Mouse (Mus musculus) embryonic facial prominence, embryonic 14.5 days (tissue): ENCODE measurements around the gene Espn. TPM values are rescaled to one million over a fixed set of nuclear protein-coding genes. Genes with fewer than 3 reads are reported as not detected.
A peak's percentile ranks its signal among the peaks of the same experiment; 100 is the strongest.

Experiments used
- ATAC-seq: fragments of 200-750 bp; cut with Nextera tagmentation; 2 replicates; pipeline ENCODE4 v1.8.0; 2017; ENCODE audit warnings: low read depth, moderate number of reproducible peaks, moderate TSS enrichment
- DNase-seq: peaks from one replicate; pipeline ENCODE4 v3.0.0-alpha.2; 2015; ENCODE audit warnings: low spot score
- H3K27ac ChIP-seq: fragments of 300-500 bp; sonication (generic); replicated peaks from 2 replicates; pipeline ENCODE4 v1.5.1; 2014; ENCODE audit warnings: low read depth, mild to moderate bottlenecking, low read length, moderate library complexity
- H3K27me3 ChIP-seq: fragments of 300-500 bp; sonication (generic); replicated peaks from 2 replicates; pipeline ENCODE4 v1.6.1; 2014; ENCODE audit warnings: low read length; ENCODE audit not compliant: control insufficient read depth, insufficient read depth
- H3K36me3 ChIP-seq: fragments of 300-500 bp; sonication (generic); 2 replicates; pipeline ENCODE4 v1.6.1; 2014; ENCODE audit warnings: low read length, mixed read lengths; ENCODE audit not compliant: control insufficient read depth, insufficient read depth
- H3K4me1 ChIP-seq: fragments of 300-500 bp; sonication (generic); 2 replicates; pipeline ENCODE4 v1.6.1; 2014; ENCODE audit warnings: antibody characterized with exemption, low read length; ENCODE audit not compliant: control insufficient read depth, insufficient read depth
- H3K4me2 ChIP-seq: fragments of 300-500 bp; sonication (generic); 2 replicates; pipeline ENCODE4 v1.6.1; 2014; ENCODE audit warnings: low read depth, mild to moderate bottlenecking, low read length, moderate library complexity, mixed read lengths
- H3K4me3 ChIP-seq: fragments of 300-500 bp; sonication (generic); 2 replicates; pipeline ENCODE4 v1.5.1; 2014; ENCODE audit warnings: low read depth, mild to moderate bottlenecking, low read length
- H3K9ac ChIP-seq: fragments of 300-500 bp; sonication (generic); 2 replicates; pipeline ENCODE4 v1.6.1; 2014; ENCODE audit warnings: low read depth, mild to moderate bottlenecking, low read length, moderate library complexity, mixed read lengths
- H3K9me3 ChIP-seq: fragments of 300-500 bp; sonication (generic); 2 replicates; pipeline ENCODE4 v1.6.1; 2016; ENCODE audit warnings: low read length; ENCODE audit not compliant: control insufficient read depth
- WGBS: fragments of 180-500 bp; shearing (Covaris S2); extraction: QIAGEN DNeasy Blood & Tissue Kit; methylation state at CpG from one replicate; pipeline ENCODE4 v1.1.7; 2014; 5-methylcytosine and 5-hydroxymethylcytosine counted together
- polyA plus RNA-seq: library from polyadenylated mRNA; unstranded; fragments of >200 nt; fragmentation: Nextera tagmentation; extraction: Ambion mirVana; gene quantifications from 2 replicates; pipeline ENCODE4 v1.2.1, GENCODE M21; 2014

Espn gene
- polyA plus RNA-seq, 1 experiment from 2014 or later: 4.2 TPM

GRCm38 (mm10) chr4:152128784-152129183 lies 23.4 kb downstream of the Espn start:
- DNase-seq (no peak), ATAC-seq (no peak)
- H3K4me3 ChIP-seq: no peak overlapping the region
- WGBS: 57% methylated on average over 5 of the region's 5 CpGs
- peaks cover 100% of the 10 kb centered on the region for H3K27me3 ChIP-seq
- H3K9ac ChIP-seq: no peak overlapping the region
- peaks cover 19% of the 10 kb centered on the region for H3K4me1 ChIP-seq
- H3K36me3 ChIP-seq: no peaks in the 10 kb centered on the region
- H3K27ac ChIP-seq: no peak overlapping the region
- no peak overlapping the region for H3K4me2 ChIP-seq
- H3K9me3 ChIP-seq: no peaks in the 10 kb centered on the region

DNA sequence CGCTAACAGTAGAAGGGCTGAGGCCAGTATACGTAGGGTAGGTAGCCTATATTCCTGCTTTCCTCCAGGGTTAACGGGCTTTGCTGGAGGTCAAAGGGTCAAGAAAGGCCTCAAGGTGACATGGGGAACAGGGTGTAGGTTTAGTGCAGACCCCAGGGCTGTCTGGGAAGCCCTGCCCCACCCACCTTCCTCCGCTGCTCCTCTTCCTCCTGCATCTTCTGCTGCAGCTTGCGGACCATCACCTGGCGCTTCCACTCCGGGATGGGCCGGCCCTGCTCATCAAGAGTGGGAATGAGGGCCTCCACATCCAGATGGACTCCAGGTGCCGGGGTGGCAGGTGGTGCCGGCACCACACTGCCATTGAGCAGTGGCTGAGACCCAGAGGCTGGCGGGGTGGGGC lies 24.3 kb downstream of the Espn start:
- Histone ChIP-seq H3K9ac (no peak overlapping the region), H3K27ac (no peak overlapping the region), H3K4me1 (peaks cover 19% of the 10 kb centered on the region), H3K36me3 (no peaks in the 10 kb centered on the region), H3K27me3 (peaks cover 100% of the 10 kb centered on the region), H3K4me3 (no peak overlapping the region), H3K4me2 (no peak overlapping the region), H3K9me3 (no peaks in the 10 kb centered on the region)
- no peak for DNase-seq
- 78% methylated on average over 9 of the region's 11 CpGs for WGBS
- no peak for ATAC-seq

DNA sequence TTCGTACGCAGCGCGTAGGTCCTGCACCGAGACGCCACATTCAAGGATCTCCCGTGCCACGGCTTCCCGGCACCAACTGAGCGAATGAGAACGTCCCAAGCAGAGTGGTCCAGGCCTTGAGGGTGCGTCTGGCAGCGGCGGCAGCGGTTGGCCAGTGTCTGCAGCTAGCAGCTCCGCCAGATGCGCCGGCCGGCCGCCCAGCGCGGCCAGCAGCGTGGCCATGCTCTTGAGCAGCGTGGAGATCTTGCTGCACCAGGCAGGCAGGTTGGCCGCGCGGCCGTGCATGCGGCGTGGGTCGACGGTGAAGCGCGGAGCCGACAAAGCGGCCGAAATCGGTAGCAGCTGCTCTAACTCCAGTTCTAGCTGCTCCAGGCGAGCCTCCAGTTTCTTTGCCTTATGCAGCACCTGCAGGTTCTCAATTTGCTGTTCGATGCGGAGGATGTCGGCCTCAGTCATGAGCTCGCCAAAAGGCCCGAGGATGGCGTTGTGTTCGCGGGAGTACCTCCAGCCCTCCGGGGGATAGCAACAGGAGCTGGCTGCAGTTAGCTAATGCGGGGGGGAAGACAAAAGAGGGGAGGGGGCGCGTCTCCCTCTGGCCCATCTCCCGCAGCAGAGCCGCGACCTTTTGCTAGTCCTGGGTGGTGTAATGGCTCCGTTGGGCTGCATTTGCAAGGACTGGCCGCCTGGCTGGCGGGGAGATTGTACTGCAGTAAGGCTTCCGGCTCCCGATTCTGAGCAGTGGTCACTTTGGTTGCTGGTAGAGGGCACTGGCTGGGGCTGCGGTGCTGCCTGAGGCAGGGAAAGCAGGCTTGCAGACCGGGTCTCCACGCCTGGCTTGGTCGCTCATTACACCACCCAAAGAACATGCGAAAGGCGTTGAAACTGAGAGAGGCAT lies 25.9 kb downstream of the Espn start:
- DNase-seq: peak; percentile 23
- peaks cover 100% of the 10 kb centered on the region for H3K27me3 ChIP-seq
- 0 out of 2 replicates have a peak overlapping the region, but pooled peaks have one; percentile 30 for H3K9ac ChIP-seq

DNA sequence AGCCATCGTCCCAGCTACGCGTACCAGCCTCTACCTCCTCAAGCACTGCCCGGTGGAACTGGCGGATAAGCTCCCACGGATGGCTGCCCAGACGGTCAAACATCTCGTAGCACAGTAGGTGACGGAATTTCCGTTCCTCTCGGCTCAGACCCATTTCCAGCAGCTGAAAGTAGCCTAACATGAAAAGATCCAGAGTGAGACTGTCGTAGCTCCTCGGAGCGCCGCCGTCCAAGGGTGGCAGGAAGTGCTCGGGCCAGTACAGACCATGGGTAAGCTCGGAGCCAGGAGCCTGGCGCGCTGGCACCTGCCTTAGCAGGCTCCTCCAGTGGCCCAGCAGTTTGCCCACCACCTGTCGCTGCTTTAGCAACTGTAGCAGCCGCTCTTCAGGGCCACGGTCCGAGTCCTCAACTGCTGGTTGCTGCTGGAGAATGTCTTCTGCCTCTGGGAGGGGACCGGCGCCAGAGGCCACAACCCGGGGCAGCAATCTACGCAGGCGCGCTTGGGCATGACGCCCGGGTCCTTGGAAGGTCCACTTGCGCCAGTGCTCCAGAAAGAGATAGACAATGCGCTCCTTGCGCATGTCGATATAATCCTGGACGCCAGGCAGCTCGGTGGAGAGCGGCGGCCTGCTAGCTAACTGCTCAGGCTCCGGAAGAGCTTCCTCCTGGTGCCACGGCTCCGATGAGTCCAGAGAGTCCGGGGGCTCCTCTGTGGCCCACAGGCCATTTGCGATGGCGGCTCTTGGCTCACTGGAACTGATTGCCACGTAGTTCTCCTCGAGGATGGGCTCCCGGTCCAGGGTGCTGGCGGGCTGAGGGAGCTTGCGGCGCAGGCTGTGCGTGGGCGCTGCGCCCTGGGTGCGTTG lies 26.8 kb downstream of the Espn start:
- peaks cover 8% of the 10 kb centered on the region; the same call in 1 of the 2 replicates for H3K4me1 ChIP-seq
- H3K9me3 ChIP-seq: no peaks in the 10 kb centered on the region
- no peaks in the 10 kb centered on the region for H3K36me3 ChIP-seq
- DNase-seq: no peak
- no peak overlapping the region for H3K27ac ChIP-seq
- H3K4me2 ChIP-seq: peak overlapping the region; percentile 42
- peaks cover 100% of the 10 kb centered on the region for H3K27me3 ChIP-seq
- no peak for ATAC-seq
- H3K9ac ChIP-seq: 0 out of 2 replicates have a peak overlapping the region, but pooled peaks have one; percentile 30
- H3K4me3 ChIP-seq: peak overlapping the region; percentile 28
- WGBS: 7% methylated on average over 37 of the region's 56 CpGs

More for the DNA sequence above, 25.9 kb downstream of the Espn start:
- H3K4me2 ChIP-seq: peak overlapping the region; percentile 42
- 12% methylated on average over 56 of the region's 65 CpGs for WGBS
- no peak for ATAC-seq
- no peaks in the 10 kb centered on the region for H3K9me3 ChIP-seq
- H3K36me3 ChIP-seq: no peaks in the 10 kb centered on the region
- no peak overlapping the region for H3K27ac ChIP-seq
- H3K4me1 ChIP-seq: peaks cover 7% of the 10 kb centered on the region
- H3K4me3 ChIP-seq: peak overlapping the region; percentile 28

DNA sequence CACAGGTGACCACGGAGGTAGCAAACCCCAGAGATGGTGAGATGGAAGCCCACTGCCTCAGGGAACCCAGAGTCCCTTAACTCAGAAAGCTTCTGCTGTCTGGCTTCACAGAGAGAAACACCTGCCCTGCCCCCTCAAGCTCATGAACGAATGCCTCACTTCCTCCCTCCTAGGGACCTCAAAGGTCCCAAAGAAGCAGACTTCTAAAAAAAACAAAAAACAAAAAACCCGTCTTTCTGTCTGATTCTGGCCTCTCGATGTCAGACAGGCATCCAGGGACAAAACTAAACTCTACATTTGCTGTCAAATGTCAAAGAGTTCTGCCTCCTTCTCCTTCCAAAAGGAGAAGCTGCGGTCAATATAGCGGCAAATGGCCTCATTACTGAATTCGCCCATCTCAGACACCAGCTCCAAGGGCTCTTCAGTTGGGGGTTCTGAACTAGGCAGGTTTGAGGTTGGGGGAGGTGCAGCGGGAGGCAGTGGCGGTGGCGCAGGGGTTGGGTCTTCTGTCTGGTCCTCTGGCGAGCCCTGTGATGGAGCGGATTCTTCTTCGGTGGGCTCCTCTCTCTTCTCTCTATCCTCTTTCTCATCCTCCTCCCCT lies 27.7 kb downstream of the Espn start:
- Histone ChIP-seq H3K4me2 (no peak overlapping the region), H3K9me3 (no peaks in the 10 kb centered on the region), H3K27ac (no peak overlapping the region), H3K9ac (no peak overlapping the region), H3K4me1 (peaks cover 15% of the 10 kb centered on the region; the same call in 1 of the 2 replicates), H3K4me3 (no peak overlapping the region), H3K36me3 (no peaks in the 10 kb centered on the region), H3K27me3 (peaks cover 100% of the 10 kb centered on the region)
- ATAC-seq (no peak), DNase-seq (no peak)
- whole genome bisulfite sequencing: 13% methylated on average over 13 of the region's 13 CpGs

GRCm38 (mm10) chr4:152121183-152121505 lies 31.0 kb downstream of the Espn start:
- WGBS: 1% methylated on average over 12 of the region's 12 CpGs
- no peaks in the 10 kb centered on the region for H3K36me3 ChIP-seq
- no peak for DNase-seq
- peaks cover 98% of the 10 kb centered on the region for H3K27me3 ChIP-seq
- peak overlapping the region; percentile 15 for H3K4me3 ChIP-seq
- H3K27ac ChIP-seq: no peak overlapping the region
- H3K9ac ChIP-seq: peak overlapping the region; percentile 35; the same call in 1 of the 2 replicates
- peak overlapping the region; percentile 40 for H3K4me2 ChIP-seq
- peaks cover 19% of the 10 kb centered on the region; the same call in 1 of the 2 replicates for H3K4me1 ChIP-seq
- H3K9me3 ChIP-seq: no peaks in the 10 kb centered on the region
- ATAC-seq: no peak

DNA sequence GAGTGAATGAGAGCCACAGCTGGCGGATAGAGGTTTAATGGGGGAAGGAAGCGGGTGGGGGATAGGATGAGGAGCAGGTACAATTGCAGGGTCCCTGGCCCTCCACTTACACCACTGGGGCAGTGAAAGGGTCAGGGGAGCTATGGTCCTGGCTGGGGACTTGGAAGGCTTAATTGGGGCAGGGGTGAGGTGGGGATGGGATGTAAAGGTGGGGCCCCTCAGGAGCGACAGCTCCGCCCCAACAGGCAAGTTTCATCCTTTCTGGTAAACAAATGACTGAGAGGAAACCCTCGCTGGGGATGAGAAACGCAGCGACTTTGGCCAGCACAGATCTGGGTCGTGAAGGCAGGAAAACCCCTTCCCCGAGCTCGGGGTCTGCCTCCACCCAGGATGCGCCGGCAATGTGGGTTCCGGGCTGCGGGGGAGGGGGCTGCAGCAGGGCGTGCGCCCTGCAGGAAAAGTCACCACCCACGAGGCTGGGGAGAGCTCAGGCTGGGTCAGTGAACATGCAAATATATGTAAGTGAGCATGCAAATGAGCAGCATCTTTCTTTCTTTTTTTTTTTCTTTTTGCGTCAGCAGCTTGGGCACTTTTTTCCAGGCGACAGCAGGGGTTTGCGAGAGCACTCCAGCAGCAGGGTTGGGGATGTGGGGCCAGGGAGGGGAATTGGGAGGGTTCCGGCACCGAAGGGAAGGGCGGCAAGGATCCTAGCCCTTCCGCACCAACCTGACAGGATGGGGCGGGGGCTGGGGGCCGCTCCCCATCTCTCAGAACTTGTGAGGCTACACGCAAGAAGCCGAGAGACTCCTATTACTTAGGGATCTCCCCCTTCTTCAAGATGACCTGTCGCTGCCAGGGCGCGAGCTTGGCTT lies 31.6 kb downstream of the Espn start:
- Histone ChIP-seq H3K9ac (peak overlapping the region; percentile 35; the same call in 1 of the 2 replicates), H3K27me3 (peaks cover 95% of the 10 kb centered on the region), H3K4me2 (peak overlapping the region; percentile 40), H3K9me3 (no peaks in the 10 kb centered on the region), H3K36me3 (no peaks in the 10 kb centered on the region), H3K4me1 (peaks cover 25% of the 10 kb centered on the region), H3K27ac (no peak overlapping the region), H3K4me3 (peak overlapping the region; percentile 15)
- WGBS: 2% methylated on average over 31 of the region's 31 CpGs
- ATAC-seq (no peak), DNase-seq (no peak)
